Comparison of ENCODE assay signal across 9 mouse cellular contexts in the genomic region with DNA sequence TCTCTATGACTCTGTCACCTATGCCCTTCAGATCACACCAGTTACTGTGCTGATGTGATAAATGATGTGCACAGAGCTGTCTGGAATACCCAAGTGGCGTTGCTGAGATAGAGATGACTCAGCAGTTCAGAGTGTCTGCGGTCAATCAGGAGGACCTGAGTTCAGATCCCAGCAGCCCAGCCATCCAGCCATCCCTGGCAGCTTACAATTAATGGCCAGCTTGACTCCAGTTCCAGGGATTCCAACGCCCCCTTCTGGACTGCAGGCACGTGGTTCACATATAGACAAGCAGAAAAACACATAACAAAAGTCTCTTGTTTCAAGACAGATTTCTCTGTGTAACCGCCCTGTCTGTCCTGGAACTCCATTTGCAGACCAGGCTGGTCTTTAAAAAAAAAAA. TPM values are rescaled to one million over a fixed set of nuclear protein-coding genes. Genes with fewer than 3 reads are reported as not detected.
DNase-seq lines count a peak whose midpoint lies in the region; ATAC-seq and TF ChIP-seq lines count a peak whose summit lies in the region.
"Had no signal": no experiment of that assay in that cellular context is flagged by ENCODE, and none has a peak within 500 bp of the region (broad histone marks: within the 10 kb centered on the region; RNA-seq: fewer than 3 reads in every experiment).

No protein-coding gene starts in this region.

- H3K36me3 ChIP-seq in intestine, embryonic 14.5 days (ENCODE audit: control insufficient read depth, insufficient read depth, low read length), result peaks cover 13% of the 10 kb centered on the region
- peaks cover 34% of the 10 kb centered on the region for H3K36me3 ChIP-seq in neural tube, embryonic 13.5 days

- WGBS in intestine, embryonic 14.5 days, result 74% methylated on average over 5 of the region's 5 CpGs
- 72% methylated on average over 5 of the region's 5 CpGs for WGBS in neural tube, embryonic 13.5 days

- peaks cover 20% of the 10 kb centered on the region for H3K4me1 ChIP-seq in bone marrow macrophage, adult 2 months (ENCODE audit: control insufficient read depth, insufficient read depth, low read length)
- H3K4me1 ChIP-seq in intestine, embryonic 14.5 days (replicated peaks; ENCODE audit: control insufficient read depth, insufficient read depth, low read length), result peaks cover 12% of the 10 kb centered on the region
- H3K4me1 ChIP-seq in neural tube, embryonic 13.5 days (replicated peaks), result peaks cover 17% of the 10 kb centered on the region

- H3K4me2 ChIP-seq in intestine, embryonic 14.5 days (ENCODE audit: low read length), result peak overlapping the region; percentile 82
- peak overlapping the region; percentile 87 for H3K4me2 ChIP-seq in neural tube, embryonic 13.5 days

- no peaks in the 10 kb centered on the region for H3K27me3 ChIP-seq in intestine, embryonic 14.5 days (replicated peaks; ENCODE audit: control insufficient read depth, insufficient read depth, low read length)
- no peaks in the 10 kb centered on the region for H3K27me3 ChIP-seq in neural tube, embryonic 13.5 days

- TF ChIP-seq POLR2A in bone marrow macrophage, adult 2 months (IDR thresholded peaks at IDR 0.05; ENCODE audit: borderline replicate concordance, low read depth, low read length), result no peak

- ATAC-seq in intestine, embryonic 14.5 days (replicated peaks; ENCODE audit: low FRiP score, low TSS enrichment, low read depth), result no peak
- ATAC-seq in neural tube, embryonic 13.5 days (ENCODE audit: low read depth), result no peak

- H3K9me3 ChIP-seq in intestine, embryonic 14.5 days (ENCODE audit: control insufficient read depth, low read length), result no peaks in the 10 kb centered on the region
- no peaks in the 10 kb centered on the region for H3K9me3 ChIP-seq in neural tube, embryonic 13.5 days

- H3K27ac ChIP-seq in bone marrow macrophage, adult 2 months (ENCODE audit: insufficient read depth, low read depth, low read length), result no peak overlapping the region
- H3K27ac ChIP-seq in intestine, embryonic 14.5 days (ENCODE audit: low read depth), result no peak overlapping the region
- no peak overlapping the region for H3K27ac ChIP-seq in neural tube, embryonic 13.5 days (replicated peaks)

- peak; percentile 4 for DNase-seq in kidney, postnatal 14 days
- DNase-seq in kidney, postnatal 36 days, result no peak
- DNase-seq in intestine, embryonic 14.5 days (ENCODE audit: low spot score), result no peak
- DNase-seq in retina, postnatal 1 day, result no peak
- DNase-seq in gastrocnemius, postnatal 10 days, result no peak
- no peak for DNase-seq in retina, embryonic 14.5 days (ENCODE audit: low spot score)
- DNase-seq: cerebellum, adult 8-10 months had no signal

- no peak overlapping the region for H3K9ac ChIP-seq in intestine, embryonic 14.5 days (ENCODE audit: low read length)
- H3K9ac ChIP-seq in neural tube, embryonic 13.5 days, result 0 out of 2 replicates have a peak overlapping the region, but pooled peaks have one; percentile 92

- 0 out of 2 replicates have a peak, but pooled peaks have one; percentile 16 for TF ChIP-seq CTCF in bone marrow macrophage, adult 2 months (IDR thresholded peaks at IDR 0.05; ENCODE audit: low read depth, low read length)

- H3K4me3 ChIP-seq in bone marrow macrophage, adult 2 months (ENCODE audit: insufficient read depth, low read length), result peak overlapping the region; percentile 71
- H3K4me3 ChIP-seq in intestine, embryonic 14.5 days (ENCODE audit: low read depth, low read length), result peak overlapping the region; percentile 79; the same call in 1 of the 2 replicates
- H3K4me3 ChIP-seq in neural tube, embryonic 13.5 days, result no peak overlapping the region; the same call in 1 of the 2 replicates

RNA-seq across cellular contexts. Expression of gene Tomm5, which starts 1.5 kb away (rescaled TPM):
- 87.4 and 92.1 TPM in 2 replicates for polyA plus RNA-seq in bone marrow macrophage, adult 2 months (2012; ENCODE audit: insufficient read depth, insufficient read length, missing spikeins)
- 346 and 405 TPM in 2 replicates for polyA plus RNA-seq in intestine, embryonic 14.5 days (2014; fragmentation: Nextera tagmentation; extraction: Ambion mirVana)
- 152 and 166 TPM in 2 replicates for polyA plus RNA-seq in neural tube, embryonic 13.5 days (2015; fragmentation: Nextera tagmentation; extraction: Ambion mirVana)
- total RNA-seq in gastrocnemius, postnatal 10 days (2021), result 10 to 100 TPM; 76.8 to 83.7 TPM

RNA-seq across cellular contexts. Expression of gene Fbxo10, which starts 22.0 kb away (rescaled TPM):
- polyA plus RNA-seq in bone marrow macrophage, adult 2 months (2012; ENCODE audit: insufficient read depth, insufficient read length, missing spikeins), result 4.0 and 4.5 TPM in 2 replicates
- 9.4 and 9.7 TPM in 2 replicates for polyA plus RNA-seq in intestine, embryonic 14.5 days (2014; fragmentation: Nextera tagmentation; extraction: Ambion mirVana)
- 14.3 and 15.4 TPM in 2 replicates for polyA plus RNA-seq in neural tube, embryonic 13.5 days (2015; fragmentation: Nextera tagmentation; extraction: Ambion mirVana)
- 1 to 10 TPM; 6.6 to 8.0 TPM for total RNA-seq in gastrocnemius, postnatal 10 days (2021)
